Mouse (Mus musculus): ENCODE measurements at regions not wholly inside any gene's neighbourhood (a gene's known extent, or its start where the extent isn't known, plus 50 kb on each side); places are given as distances from the start of the nearest gene placed in this dataset.

DNA sequence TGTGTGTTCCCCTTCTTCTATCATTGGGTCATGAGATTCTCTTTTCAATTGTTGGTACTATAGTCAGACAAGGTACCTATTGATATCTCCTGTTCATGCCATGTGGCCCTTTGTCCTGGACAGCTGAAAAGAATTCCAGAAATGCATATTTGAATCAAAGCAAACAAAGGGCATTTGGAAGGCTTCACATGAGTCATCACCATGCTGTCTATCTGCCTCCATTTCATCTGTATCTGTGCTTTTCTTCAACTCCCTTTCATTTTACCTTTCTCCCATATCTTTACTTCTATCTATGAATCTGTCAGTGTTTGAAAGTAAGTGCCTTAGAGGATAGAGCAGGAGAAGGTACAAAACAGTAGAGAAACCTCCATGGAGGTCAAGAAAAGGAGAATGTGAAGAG lies 817.3 kb downstream of the Fam181b start:
- TF ChIP-seq CTCF (IDR thresholded peaks at IDR 0.05; ENCODE audit: low read depth) (no peak), EP300 (IDR thresholded peaks at IDR 0.05; ENCODE audit: low read depth) (no peak)

Data from liver, postnatal 0 days (tissue).